Mouse (Mus musculus): ENCODE measurements around the gene Hmgn1.
A peak's percentile ranks its signal among the peaks of the same experiment; 100 is the strongest.
"Not testable (repeated sequence)": the region's sequence is repeated elsewhere in the genome, so short reads cannot be mapped to it uniquely, and the experiment has no call there.

The Hmgn1 gene

GRCm38 (mm10) chr16:96126684-96127171 lies 801 bp downstream of the Hmgn1 start:
- no peak for DNase-seq (ENCODE audit: low spot score)

- no peak for DNase-seq (ENCODE audit: low spot score)
Measured at GRCm38 (mm10) chr16:96120022-96120623, 7.4 kb downstream of the Hmgn1 start.

GRCm38 (mm10) chr16:96114729-96115128 lies 12.8 kb downstream of the Hmgn1 start:
- DNase-seq (ENCODE audit: low spot score): no peak

- DNase-seq (ENCODE audit: low spot score): no peak
Measured at GRCm38 (mm10) chr16:96112769-96113168, 14.8 kb downstream of the Hmgn1 start.

GRCm38 (mm10) chr16:96110655-96111345 lies 16.7 kb downstream of the Hmgn1 start:
- DNase-seq (ENCODE audit: low spot score): no peak

- no peak for DNase-seq (ENCODE audit: low spot score)
Measured at GRCm38 (mm10) chr16:96109673-96110072, 17.9 kb downstream of the Hmgn1 start.

- DNase-seq (ENCODE audit: low spot score): no peak
Measured at GRCm38 (mm10) chr16:96103036-96103435, 24.5 kb downstream of the Hmgn1 start.

- not testable (repeated sequence) for DNase-seq (ENCODE audit: low spot score)
Measured at GRCm38 (mm10) chr16:96097811-96098210, 29.7 kb downstream of the Hmgn1 start.

GRCm38 (mm10) chr16:96095966-96096365 lies 31.6 kb downstream of the Hmgn1 start:
- DNase-seq (ENCODE audit: low spot score): no peak

GRCm38 (mm10) chr16:96091515-96092504 lies 35.7 kb downstream of the Hmgn1 start:
- DNase-seq (ENCODE audit: low spot score): no peak

- no peak for DNase-seq (ENCODE audit: low spot score)
Measured at GRCm38 (mm10) chr16:96088120-96088519, 39.4 kb downstream of the Hmgn1 start.

- DNase-seq (ENCODE audit: low spot score): no peak
Measured at GRCm38 (mm10) chr16:96087436-96087835, 40.1 kb downstream of the Hmgn1 start.

- DNase-seq (ENCODE audit: low spot score): peak; percentile 58
Measured at GRCm38 (mm10) chr16:96087001-96087400, 40.5 kb downstream of the Hmgn1 start.

GRCm38 (mm10) chr16:96085597-96085996 lies 41.9 kb downstream of the Hmgn1 start:
- DNase-seq (ENCODE audit: low spot score): peak; percentile 5

- no peak for DNase-seq (ENCODE audit: low spot score)
Measured at GRCm38 (mm10) chr16:96083179-96083646, 44.3 kb downstream of the Hmgn1 start.

GRCm38 (mm10) chr16:96082301-96083178 lies 45.0 kb downstream of the Hmgn1 start, which contains the start of gene Brwd1:
Gene Brwd1 (minus strand): TSS chr16:96082526.
- DNase-seq (ENCODE audit: low spot score): peak; percentile 64

GRCm38 (mm10) chr16:96081742-96082241 lies 45.7 kb downstream of the Hmgn1 start:
- no peak for DNase-seq (ENCODE audit: low spot score)

GRCm38 (mm10) chr16:96081331-96081730 lies 46.2 kb downstream of the Hmgn1 start:
- DNase-seq (ENCODE audit: low spot score): peak; percentile 76

GRCm38 (mm10) chr16:96080524-96080923 lies 47.0 kb downstream of the Hmgn1 start:
- DNase-seq (ENCODE audit: low spot score): no peak

Measured in spleen, adult 12 weeks (tissue).